Mouse (Mus musculus) layer of hippocampus, adult 2 months (tissue): Measurements from ENCODE around the gene Zfp638. TPM values are rescaled to one million over a fixed set of nuclear protein-coding genes. Genes with fewer than 3 reads are reported as not detected.
"Not testable (repeated sequence)": the region's sequence is repeated elsewhere in the genome, so short reads cannot be mapped to it uniquely, and the experiment has no call there.

Experiments used
- DNase-seq, 2 experiments: peaks; one replicate each; pipeline ENCODE4 v3.0.0; 2022; ENCODE audit warnings: low spot score in 2 of 2
- H3K27ac ChIP-seq: fragments of 200-600 bp; 2 replicates; pipeline ENCODE4 v1.8.1; 2022
- H3K4me3 ChIP-seq: fragments of 200-600 bp; 2 replicates; pipeline ENCODE4 v1.8.1; 2022; ENCODE audit warnings: mild to moderate bottlenecking
- CTCF ChIP-seq: fragments of 200-600 bp; conservative IDR thresholded peaks from 2 replicates; pipeline ENCODE4 v1.8.1; 2022; ENCODE audit warnings: antibody characterized with exemption, mild to moderate bottlenecking, moderate library complexity
- total RNA-seq, 2 experiments: library from RNA; stranded (reverse); gene quantifications; 2 replicates each; pipeline ENCODE4 v1.2.3; 2021

Zfp638 gene
- total RNA-seq, 2 experiments from 2014 or later, result 127 to 136 TPM

DNA sequence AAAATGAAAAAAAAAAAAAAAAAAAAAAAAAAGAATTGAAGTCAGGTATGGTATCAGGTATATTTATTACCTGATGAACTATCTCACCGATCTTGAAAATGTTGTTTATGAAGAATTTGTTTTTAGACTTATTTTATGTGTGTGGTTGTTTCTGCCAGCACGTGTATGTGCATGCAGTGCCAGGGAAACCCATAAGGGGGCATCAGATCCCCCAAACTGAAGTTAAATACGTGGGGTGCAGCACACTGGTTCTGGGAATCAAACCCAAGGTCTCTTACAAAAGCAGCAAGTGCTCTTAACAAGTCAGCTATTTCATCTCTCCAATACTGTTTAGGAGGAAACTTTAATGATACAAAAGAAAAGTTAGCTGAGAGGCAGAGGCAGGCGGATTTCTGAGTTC, 137.4 kb downstream of the Zfp638 start:
- H3K27ac ChIP-seq, result no peak overlapping the region
- no peak overlapping the region for H3K4me3 ChIP-seq
- no peak for DNase-seq
- TF ChIP-seq CTCF, result peak; percentile 57

DNA sequence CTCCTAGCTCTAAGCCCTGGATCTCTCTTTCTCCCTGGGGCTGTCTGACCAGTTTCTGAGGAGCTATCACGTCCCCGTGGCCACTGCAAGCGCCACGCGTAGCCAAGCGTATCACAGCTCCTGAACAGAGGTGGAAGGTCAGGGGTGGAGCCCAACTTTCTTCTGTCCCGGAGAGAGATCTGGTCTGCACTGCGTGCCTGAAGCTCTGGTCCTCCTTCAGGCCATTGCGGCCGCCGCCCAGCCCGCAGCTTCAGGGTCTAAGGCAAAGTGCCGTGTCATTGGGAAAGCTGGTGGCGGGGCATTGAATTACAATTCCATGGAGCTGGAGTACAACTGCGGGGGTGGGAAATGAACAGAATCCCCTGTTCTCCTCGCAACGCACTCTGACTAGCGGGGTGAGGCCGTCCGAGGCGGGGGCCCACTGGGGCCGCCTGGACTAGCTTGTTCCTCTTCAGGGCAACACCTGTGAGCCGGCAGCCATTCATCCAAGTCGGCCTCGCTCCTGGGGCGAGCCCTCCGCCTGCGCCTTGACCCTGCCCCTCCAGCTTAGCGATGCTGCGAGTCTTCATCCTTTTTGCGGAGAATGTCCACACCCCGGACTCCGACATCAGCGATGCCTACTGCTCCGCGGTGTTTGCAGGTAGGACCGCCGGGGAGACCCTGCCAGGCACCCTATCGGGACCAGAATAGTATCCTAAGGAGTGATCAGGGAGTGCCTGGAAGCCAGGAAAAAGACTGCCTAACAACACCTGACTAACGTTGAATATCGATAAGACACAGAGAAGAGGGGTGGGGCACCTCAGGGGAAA, 141.7 kb downstream of the Zfp638 start, which contains the start of gene Dysf:
Dysf (plus strand) TSS at position 228 of the 809 bp plus-strand sequence.
- peak in 1 of 2 experiments; percentile 33 for DNase-seq
- H3K4me3 ChIP-seq, result peak within 1 kb of the TSS; percentile 56
- peak; percentile 65 for TF ChIP-seq CTCF
- H3K27ac ChIP-seq, result no peak within 1 kb of the TSS

DNA sequence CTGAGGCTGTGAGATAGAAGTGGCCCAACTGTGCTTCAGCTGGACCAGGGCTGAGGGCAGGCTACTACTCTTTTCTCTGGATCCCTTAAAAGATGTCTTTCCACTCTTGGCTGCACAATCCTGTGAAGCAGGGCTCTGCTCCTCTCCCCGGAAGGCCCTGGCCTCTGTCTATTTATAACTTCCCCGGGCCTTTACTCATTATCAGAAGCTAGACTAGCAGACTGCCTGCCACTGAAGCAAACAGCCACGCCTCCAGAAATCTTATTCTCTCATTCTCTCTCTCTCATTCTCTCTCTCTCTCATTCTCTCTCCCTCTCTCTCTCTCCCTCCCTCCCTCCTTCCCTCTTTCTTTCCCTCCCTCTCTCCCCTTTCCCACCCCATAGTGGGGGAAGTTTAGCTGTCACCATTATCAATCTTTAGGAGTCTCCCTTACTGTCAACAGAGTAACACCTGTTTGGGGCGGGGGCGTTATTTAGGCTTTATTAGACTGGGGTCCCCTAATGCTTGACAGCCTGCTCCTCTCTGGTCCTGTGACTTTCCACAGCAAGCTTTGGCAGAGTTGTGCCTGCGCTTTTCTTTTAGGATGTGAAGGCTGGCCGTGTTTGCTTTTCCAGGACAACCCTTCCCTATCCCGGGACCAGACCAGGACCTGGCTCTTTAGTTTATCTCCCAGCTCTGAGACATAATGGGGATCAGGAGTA, 142.4 kb downstream of the Zfp638 start:
- TF ChIP-seq CTCF, result no peak
- Histone ChIP-seq H3K4me3 (no peak overlapping the region; the same call in 1 of the 2 replicates), H3K27ac (no peak overlapping the region)
- no peak for DNase-seq

DNA sequence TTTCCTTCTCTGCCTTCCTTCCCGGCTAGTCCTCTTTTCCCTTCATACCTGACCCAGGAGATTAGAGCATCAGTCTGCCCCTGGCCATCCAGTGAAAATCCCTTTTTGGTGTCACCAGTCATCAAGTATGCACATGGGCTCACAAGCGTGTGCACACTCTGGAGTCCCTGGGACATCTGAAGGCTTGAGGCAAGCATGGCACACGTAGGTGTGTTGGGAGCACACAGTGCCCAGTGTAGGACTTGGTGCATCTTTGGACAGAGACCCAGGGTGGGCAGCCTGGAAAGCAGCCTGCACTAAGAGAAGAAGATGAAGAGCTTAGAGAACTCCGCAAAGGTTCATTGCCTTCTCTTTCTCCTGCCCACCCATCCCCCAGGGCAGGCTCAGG, 143.0 kb downstream of the Zfp638 start:
- Histone ChIP-seq H3K27ac (no peak overlapping the region), H3K4me3 (no peak overlapping the region)
- no peak for TF ChIP-seq CTCF
- no peak for DNase-seq

DNA sequence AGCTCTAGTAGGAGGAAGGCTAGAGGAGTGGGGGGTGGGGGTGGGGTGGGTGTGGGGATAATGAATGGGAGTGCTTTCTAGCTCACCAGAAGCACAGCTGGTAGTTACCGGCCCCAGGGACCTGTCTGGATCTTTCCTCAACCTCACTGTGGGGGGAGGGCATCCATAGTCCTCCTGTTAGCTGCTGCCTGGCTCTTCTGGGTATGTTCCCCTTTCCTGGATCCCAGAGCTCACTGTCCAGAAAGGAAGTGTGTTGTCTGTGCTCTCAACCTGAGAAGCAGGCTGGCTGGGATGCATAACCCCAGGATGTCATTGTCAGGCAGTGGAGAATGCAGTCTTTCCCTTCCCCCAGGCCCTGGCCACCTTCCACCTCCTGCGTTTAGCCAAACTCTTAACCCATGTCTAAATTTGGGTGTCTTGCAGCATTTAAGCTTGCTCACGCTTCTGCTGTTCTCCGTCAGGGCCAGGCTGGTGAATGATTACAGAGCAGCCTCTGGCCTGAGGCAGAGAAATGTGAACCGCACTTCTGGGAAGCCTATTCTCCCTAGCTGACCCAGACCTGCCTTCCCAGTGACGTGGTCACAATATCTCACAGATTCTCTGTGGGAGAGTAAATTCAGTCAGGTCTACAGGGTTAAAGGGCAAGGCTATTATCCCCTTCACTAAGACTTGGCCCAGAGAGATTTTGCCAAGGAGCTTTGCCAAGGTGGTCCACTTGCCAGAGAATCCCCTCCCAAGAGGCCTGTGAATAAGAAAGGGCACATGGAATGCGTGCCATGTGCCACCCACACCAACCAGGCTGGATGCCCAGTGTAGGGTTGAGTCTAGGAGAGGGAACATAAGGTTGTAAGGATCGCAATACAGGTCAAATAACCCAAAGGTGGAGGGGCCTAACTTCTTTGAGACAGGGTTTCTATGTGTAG, 143.7 kb downstream of the Zfp638 start:
- no peak for TF ChIP-seq CTCF
- no peak overlapping the region for H3K27ac ChIP-seq
- no peak overlapping the region for H3K4me3 ChIP-seq
- DNase-seq, result no peak

- H3K4me3 ChIP-seq, DNase-seq, H3K27ac ChIP-seq: not testable (repeated sequence)
- TF ChIP-seq CTCF, result peak; percentile 70
Measured at GRCm38 (mm10) chr6:84014961-84015683, 148.2 kb downstream of the Zfp638 start.

GRCm38 (mm10) chr6:84016851-84017250, 149.9 kb downstream of the Zfp638 start:
- no peak for TF ChIP-seq CTCF

GRCm38 (mm10) chr6:84017392-84017791, 150.5 kb downstream of the Zfp638 start:
- no peak for TF ChIP-seq CTCF
- no peak overlapping the region for H3K27ac ChIP-seq
- no peak for DNase-seq
- no peak overlapping the region for H3K4me3 ChIP-seq

More at GRCm38 (mm10) chr6:84016851-84017250, 149.9 kb downstream of the Zfp638 start:
- H3K27ac ChIP-seq, result no peak overlapping the region
- H3K4me3 ChIP-seq, result no peak overlapping the region
- no peak for DNase-seq

GRCm38 (mm10) chr6:84018906-84019550, 152.1 kb downstream of the Zfp638 start:
- peak; percentile 15; the same call in 1 of the 2 replicates for TF ChIP-seq CTCF
- no peak for DNase-seq
- Histone ChIP-seq H3K27ac (no peak overlapping the region), H3K4me3 (peak overlapping the region; percentile 52)

DNA sequence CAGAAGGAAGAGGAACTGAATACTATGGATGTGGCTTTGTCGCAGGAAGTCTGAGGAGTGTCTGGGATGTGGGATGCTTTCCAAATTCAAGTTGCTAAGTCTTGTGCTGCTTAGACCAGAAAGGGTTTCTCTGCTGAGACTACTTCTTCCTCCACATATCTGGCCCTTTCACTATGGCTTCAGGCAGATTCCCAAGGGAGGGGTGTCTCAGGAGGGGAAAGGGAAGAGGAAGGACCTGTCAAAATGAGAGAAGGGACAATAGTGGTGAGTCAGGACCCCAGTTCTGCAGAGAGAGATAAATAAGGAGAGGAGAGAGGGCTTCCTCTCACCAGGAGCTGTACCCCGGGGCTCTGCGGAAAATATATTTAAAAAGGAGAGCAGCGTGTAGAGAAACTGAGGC, 153.1 kb downstream of the Zfp638 start:
- Histone ChIP-seq H3K27ac (no peak overlapping the region), H3K4me3 (no peak overlapping the region; the same call in 1 of the 2 replicates)
- no peak for DNase-seq
- no peak for TF ChIP-seq CTCF

- no peak overlapping the region for H3K27ac ChIP-seq
- no peak for DNase-seq
- H3K4me3 ChIP-seq, result no peak overlapping the region
- no peak for TF ChIP-seq CTCF
Measured at GRCm38 (mm10) chr6:84021990-84022389, 155.1 kb downstream of the Zfp638 start.
